Mouse (Mus musculus) heart, postnatal 0 days (tissue): Measurements from ENCODE around the gene Zfp74.

Source experiments
- CTCF ChIP-seq: IDR thresholded peaks from 2 replicates; pipeline ENCODE4 v1.5.1; 2016; ENCODE audit warnings: antibody characterized with exemption, control low read depth, low read depth
- EP300 ChIP-seq: IDR thresholded peaks from 2 replicates; pipeline ENCODE4 v1.6.1; 2016; ENCODE audit warnings: antibody characterized with exemption, low read depth

DNA sequence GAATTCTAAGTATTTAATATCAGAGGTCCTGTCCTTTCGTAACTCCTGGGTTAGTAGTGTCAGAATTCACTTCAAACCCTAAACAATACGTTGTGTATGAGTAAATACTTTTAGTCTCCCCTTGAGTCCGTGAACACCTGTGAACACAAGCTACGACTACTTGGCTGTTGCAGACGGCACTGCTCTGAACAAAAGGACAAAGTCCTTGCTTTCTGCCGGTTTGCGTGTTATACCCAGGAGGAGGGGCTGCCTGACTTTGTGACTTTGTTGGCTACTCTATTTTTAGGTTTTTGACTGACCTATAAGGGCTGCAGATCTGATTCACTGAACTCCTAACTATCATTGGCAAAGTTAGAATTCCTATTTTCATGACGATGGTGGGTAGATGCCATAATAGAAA lies 32.2 kb upstream of the Zfp74 start:
- TF ChIP-seq CTCF (no peak), EP300 (no peak)
